Mouse (Mus musculus): ENCODE results near the gene Wdr77.
"Not testable (repeated sequence)": the region's sequence is repeated elsewhere in the genome, so short reads cannot be mapped to it uniquely, and the experiment has no call there.

Gene Wdr77

GRCm38 (mm10) chr3:105957235-105957634 is 1.9 kb upstream of the Wdr77 start:
- no peak for DNase-seq

- no peak for DNase-seq
Measured at GRCm38 (mm10) chr3:105958204-105958603, 965 bp upstream of the Wdr77 start.

- DNase-seq: no peak
Measured at GRCm38 (mm10) chr3:105959585-105959984, 416 bp downstream of the Wdr77 start.

GRCm38 (mm10) chr3:105959999-105960398 is 830 bp downstream of the Wdr77 start, which contains the start of gene Atp5f1:
TSS of gene Atp5f1 (minus strand) at chr3:105960099.
- DNase-seq: no peak

- peak; percentile 37 to 47 for DNase-seq
Measured at GRCm38 (mm10) chr3:105960700-105961099, 1.5 kb downstream of the Wdr77 start.

- no peak for DNase-seq
Measured at GRCm38 (mm10) chr3:105971831-105972446, 12.8 kb downstream of the Wdr77 start.

GRCm38 (mm10) chr3:105973411-105973810 is 14.2 kb downstream of the Wdr77 start, which contains the start of gene Ovgp1:
TSS of gene Ovgp1 (plus strand) at chr3:105973711.
- no peak for DNase-seq

- no peak for DNase-seq
Measured at GRCm38 (mm10) chr3:105974174-105974573, 15.0 kb downstream of the Wdr77 start.

GRCm38 (mm10) chr3:105989611-105990010 is 30.4 kb downstream of the Wdr77 start:
- DNase-seq: not testable (repeated sequence)

- DNase-seq: peak; percentile 79 to 83
Measured at GRCm38 (mm10) chr3:105991653-105992283, 32.6 kb downstream of the Wdr77 start.

GRCm38 (mm10) chr3:105994730-105995129 is 35.6 kb downstream of the Wdr77 start:
- peak; percentile 34 to 42 for DNase-seq

GRCm38 (mm10) chr3:106000707-106001375 is 41.7 kb downstream of the Wdr77 start:
- peak; percentile 52 to 55 for DNase-seq

GRCm38 (mm10) chr3:106001416-106002370 is 42.5 kb downstream of the Wdr77 start:
- DNase-seq: peak; percentile 69

- not testable (repeated sequence) for DNase-seq
Measured at GRCm38 (mm10) chr3:106003360-106003759, 44.2 kb downstream of the Wdr77 start.

- DNase-seq: no peak
Measured at GRCm38 (mm10) chr3:106014546-106014945, 55.4 kb downstream of the Wdr77 start, which contains the start of gene Pifo. TSS of gene Pifo (minus strand) at chr3:106014646.
